Mouse (Mus musculus) CD4-positive helper T cell, adult 2 months (primary cell): ENCODE data around the gene Gm10961.
"Not testable (repeated sequence)": the region's sequence is repeated elsewhere in the genome, so short reads cannot be mapped to it uniquely, and the experiment has no call there.

Source experiments
- DNase-seq: peaks from one replicate; pipeline ENCODE4 v3.0.0-alpha.2; 2012; ENCODE audit warnings: low read depth, missing footprints, low spot score

Gm10961 gene

GRCm38 (mm10) chr3:107612902-107613525, 18.1 kb upstream of the Gm10961 start:
- DNase-seq, result peak; percentile 43

- DNase-seq, result no peak
These were observed 13.3 kb upstream of the Gm10961 start for GRCm38 (mm10) chr3:107617800-107618199.

- DNase-seq, result no peak
These were observed 11.2 kb upstream of the Gm10961 start for GRCm38 (mm10) chr3:107619911-107620310.

- DNase-seq, result no peak
These were observed 9.6 kb upstream of the Gm10961 start for GRCm38 (mm10) chr3:107621286-107622075.

GRCm38 (mm10) chr3:107622537-107622936, 8.6 kb upstream of the Gm10961 start:
- DNase-seq, result no peak

GRCm38 (mm10) chr3:107624424-107624823, 6.7 kb upstream of the Gm10961 start:
- DNase-seq, result no peak

GRCm38 (mm10) chr3:107625536-107625935, 5.6 kb upstream of the Gm10961 start:
- no peak for DNase-seq

GRCm38 (mm10) chr3:107626751-107627150, 4.4 kb upstream of the Gm10961 start:
- no peak for DNase-seq

GRCm38 (mm10) chr3:107627641-107628040, 3.5 kb upstream of the Gm10961 start:
- no peak for DNase-seq

GRCm38 (mm10) chr3:107628551-107628950, 2.6 kb upstream of the Gm10961 start:
- DNase-seq, result no peak

GRCm38 (mm10) chr3:107629411-107629810, 1.7 kb upstream of the Gm10961 start:
- DNase-seq, result no peak

GRCm38 (mm10) chr3:107631523-107631958, 419 bp downstream of the Gm10961 start, which contains the start of gene Strip1:
TSS of gene Strip1 (minus strand) at chr3:107631694.
- peak; percentile 94 for DNase-seq

GRCm38 (mm10) chr3:107632786-107633185, 1.7 kb downstream of the Gm10961 start:
- no peak for DNase-seq

- DNase-seq, result no peak
These were observed 2.8 kb downstream of the Gm10961 start for GRCm38 (mm10) chr3:107633906-107634305.

- no peak for DNase-seq
These were observed 4.7 kb downstream of the Gm10961 start for GRCm38 (mm10) chr3:107635836-107636235.

GRCm38 (mm10) chr3:107636236-107636635, 5.1 kb downstream of the Gm10961 start:
- DNase-seq, result no peak

GRCm38 (mm10) chr3:107637606-107638172, 6.6 kb downstream of the Gm10961 start:
- DNase-seq, result no peak

- no peak for DNase-seq
These were observed 15.8 kb downstream of the Gm10961 start for GRCm38 (mm10) chr3:107646947-107647346.

- DNase-seq, result not testable (repeated sequence)
These were observed 19.2 kb downstream of the Gm10961 start for GRCm38 (mm10) chr3:107650276-107650675.

GRCm38 (mm10) chr3:107652968-107653367, 21.8 kb downstream of the Gm10961 start:
- DNase-seq, result no peak

GRCm38 (mm10) chr3:107654861-107655260, 23.7 kb downstream of the Gm10961 start:
- DNase-seq, result no peak

GRCm38 (mm10) chr3:107655491-107655890, 24.4 kb downstream of the Gm10961 start:
- DNase-seq, result no peak

GRCm38 (mm10) chr3:107656151-107656550, 25.0 kb downstream of the Gm10961 start:
- no peak for DNase-seq
